Mouse (Mus musculus) left cerebral cortex, postnatal 10 days (tissue): ENCODE measurements around the gene Mettl2. TPM values are rescaled to one million over a fixed set of nuclear protein-coding genes. Genes with fewer than 3 reads are reported as not detected.

Experiments used
- DNase-seq, 2 experiments: peaks; one replicate each; pipeline ENCODE4 v3.0.0; 2021 to 2022; ENCODE audit warnings: low spot score in 2 of 2, mixed read lengths in 1 of 2; ENCODE audit errors: extremely low spot score in 1 of 2
- intact Hi-C: fragments of 180-260 bp; cut with DNase I; formaldehyde crosslinking; loops from one replicate; pipeline ENCODE4 v1.15.1; 2025
- total RNA-seq, 2 experiments: library from RNA; stranded (reverse); gene quantifications; 2 replicates each; pipeline ENCODE4 v1.2.3; 2021

Mettl2 gene
- total RNA-seq, 2 experiments from 2014 or later, result 19.7 to 21.6 TPM

DNA sequence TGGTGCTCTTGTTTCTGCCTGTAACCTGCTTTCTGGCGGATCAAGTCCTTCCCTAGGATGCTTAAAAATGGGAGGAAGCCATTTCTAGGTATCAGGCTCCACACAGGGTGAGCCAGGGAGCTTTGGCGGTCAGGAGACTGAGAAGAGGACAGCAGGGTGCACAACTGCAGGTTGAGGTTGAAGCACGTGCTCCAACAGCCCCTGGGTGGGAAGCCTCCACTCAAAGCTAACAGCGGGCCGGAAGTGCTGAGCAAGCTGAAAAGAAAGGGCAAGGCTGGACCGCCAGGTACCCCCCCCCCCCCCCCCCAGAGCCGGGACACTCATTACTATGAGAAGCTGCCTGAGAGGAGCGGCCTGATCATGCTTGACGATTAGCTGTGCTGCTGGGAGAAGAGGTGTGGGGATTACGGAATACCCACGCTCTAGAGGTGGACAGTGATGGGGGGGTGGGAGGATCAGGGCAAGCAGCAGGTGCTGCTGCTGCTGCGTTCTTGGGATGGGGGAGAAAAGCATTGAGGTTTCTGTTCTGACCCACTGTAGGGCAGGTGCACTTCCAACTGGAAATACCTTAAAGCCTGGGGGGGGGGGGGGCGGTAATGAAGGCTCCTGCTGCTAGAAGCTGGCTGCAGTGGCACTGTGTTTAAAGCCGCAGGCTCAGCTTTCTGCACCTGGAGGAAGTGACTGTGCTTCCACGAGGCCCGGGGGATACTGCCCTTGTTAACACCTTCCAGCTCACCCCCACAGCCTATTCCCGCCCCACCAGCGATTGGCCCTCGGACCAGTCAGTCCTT is 25.2 kb downstream of the Mettl2 start:
- peak in 1 of 2 experiments; percentile 25 for DNase-seq
- intact Hi-C loops, result no loop called here

DNA sequence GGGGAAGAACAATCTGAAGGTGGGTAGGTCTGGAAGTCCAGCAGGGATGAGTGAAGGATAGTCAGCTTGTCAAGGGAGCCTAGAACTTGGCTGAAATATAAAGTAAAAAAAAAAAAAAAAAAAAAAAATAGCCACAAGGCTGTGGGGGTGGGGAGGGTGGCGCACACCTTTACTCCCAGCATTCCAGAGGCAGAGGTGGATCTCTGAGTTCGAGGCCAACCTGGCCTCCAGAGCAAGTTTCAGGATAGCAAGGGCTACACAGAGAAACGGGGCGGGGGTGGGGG is 25.7 kb downstream of the Mettl2 start:
- intact Hi-C loops, result no loop called here
- DNase-seq, result no peak

DNA sequence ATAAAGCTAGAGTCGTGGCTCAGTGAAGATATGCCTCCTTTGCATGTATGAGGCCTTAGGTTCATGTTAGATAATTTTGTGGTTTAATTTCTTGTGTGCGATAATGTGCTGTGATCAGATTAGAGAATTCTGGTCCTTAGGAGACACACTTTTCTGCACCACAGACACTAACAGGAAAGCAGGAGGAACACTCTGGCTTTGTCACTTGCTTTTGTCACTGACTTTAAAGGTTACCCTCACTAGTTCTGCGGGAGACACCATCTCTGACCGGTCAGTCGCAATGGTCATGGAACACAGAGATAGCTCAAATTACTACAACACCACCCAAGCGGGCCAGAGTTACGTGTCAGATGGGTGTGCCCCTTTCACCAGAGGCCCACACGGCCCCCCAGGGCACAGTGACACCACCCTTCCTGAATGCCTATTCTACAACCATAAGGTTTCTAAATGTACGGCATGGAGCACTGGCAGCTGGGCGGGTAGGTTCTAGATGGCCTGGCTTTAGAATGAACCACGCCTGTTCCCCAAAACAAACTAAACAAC is 26.2 kb downstream of the Mettl2 start:
- intact Hi-C loops, result no loop called here
- no peak for DNase-seq

DNA sequence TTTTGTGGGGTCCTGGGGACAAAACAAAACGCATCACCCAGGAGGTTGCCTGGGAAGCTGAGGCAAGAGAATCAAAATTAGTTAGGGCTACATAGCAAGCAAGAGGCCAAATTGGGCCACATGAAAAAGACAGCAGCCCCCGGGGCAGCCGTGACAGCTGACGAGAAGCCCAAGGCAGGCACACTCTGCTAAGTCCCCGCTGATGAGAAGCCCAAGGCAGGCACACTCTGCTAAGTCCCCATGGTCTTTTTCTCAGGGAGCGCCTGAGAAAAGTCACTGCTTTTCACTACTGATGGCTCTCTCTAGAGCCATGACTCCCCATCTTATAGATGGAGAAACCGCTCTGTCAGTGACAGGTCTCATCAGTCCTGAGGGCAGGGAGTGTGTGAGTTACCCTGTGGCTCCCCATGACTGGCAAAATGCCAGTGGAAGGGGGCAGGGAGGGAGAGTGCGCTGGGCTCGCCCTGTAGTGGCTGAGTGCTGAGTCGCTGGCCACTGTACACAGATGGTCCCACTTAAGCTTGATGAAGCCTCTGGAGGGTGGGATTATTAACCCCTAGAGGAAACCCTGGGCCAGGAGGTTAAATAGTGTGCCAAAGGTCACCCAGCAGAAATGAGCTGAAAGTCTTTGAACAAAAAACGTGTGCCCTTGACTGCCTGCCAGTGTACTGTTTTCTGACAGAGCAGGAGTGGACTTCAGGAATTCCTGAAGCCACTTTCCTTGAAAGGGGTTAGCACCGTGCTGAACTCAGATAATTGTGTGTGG is 27.0 kb downstream of the Mettl2 start:
- intact Hi-C loops, result no loop called here
- DNase-seq, result peak in 1 of 2 experiments; percentile 54

DNA sequence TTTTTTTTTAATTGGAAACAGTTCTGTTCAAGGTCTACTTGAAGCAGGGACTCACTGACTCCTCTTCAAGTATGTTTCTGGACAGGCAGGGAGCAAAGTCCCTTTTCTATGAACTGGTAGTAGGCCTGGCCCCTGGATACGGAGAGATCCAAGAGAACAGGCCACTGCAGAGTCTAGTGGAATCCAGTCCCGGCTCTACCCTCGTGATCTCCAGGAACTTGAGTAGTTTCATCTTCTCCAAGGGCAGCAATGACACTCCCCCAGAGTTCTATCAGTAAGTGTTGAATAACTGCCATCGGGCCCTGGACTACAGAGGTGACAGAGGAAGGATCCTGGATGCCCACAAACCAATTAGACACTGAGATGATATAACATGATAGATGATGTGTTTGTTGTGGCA is 29.7 kb downstream of the Mettl2 start:
- DNase-seq, result no peak
- intact Hi-C loops, result no loop called here

DNA sequence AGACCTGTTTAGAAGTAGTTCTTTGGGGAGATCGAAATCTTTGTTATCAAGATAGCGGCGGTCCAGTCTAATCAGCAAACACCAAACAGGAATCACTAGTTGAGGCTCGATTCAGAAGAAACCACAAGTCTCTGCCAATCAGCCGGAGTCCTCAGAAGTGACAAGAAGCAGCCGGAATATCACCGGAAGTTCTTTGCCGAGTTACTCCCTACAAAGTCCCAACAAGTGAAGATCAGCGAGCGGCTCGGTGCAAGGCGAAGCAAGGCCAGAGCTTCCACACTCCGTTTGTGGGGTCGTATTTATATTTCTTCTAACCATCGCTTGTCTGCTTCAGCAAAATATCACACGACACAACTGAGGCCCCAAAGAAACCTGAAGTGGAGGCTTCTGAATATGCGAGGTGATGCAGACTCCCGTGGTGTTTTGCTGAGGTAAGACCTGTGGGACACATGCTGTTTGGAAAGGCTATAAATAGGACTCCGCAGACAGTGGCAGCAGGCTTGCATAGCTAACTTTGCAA is 30.6 kb downstream of the Mettl2 start:
- intact Hi-C loops, result no loop called here
- no peak for DNase-seq

DNA sequence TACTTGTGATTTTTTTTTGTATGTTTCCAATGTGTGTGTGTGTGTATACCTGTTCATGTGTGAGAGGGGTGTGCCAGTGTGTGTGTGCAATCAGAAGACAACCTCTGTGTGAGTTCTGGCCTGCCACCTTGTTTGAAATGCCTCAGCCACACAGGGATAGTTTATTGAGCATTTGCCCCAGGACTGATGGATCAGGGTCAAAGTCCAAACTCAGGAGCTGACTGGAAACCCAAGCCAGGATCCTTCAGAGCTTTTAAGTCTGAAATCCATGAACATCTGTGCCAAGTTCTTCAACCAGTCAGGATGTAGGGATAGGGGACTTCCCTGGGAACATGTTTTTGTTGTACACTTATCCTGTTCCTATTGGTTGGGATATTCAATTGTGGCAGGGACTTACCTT is 31.8 kb downstream of the Mettl2 start:
- DNase-seq, result no peak
- intact Hi-C loops, result no loop called here

DNA sequence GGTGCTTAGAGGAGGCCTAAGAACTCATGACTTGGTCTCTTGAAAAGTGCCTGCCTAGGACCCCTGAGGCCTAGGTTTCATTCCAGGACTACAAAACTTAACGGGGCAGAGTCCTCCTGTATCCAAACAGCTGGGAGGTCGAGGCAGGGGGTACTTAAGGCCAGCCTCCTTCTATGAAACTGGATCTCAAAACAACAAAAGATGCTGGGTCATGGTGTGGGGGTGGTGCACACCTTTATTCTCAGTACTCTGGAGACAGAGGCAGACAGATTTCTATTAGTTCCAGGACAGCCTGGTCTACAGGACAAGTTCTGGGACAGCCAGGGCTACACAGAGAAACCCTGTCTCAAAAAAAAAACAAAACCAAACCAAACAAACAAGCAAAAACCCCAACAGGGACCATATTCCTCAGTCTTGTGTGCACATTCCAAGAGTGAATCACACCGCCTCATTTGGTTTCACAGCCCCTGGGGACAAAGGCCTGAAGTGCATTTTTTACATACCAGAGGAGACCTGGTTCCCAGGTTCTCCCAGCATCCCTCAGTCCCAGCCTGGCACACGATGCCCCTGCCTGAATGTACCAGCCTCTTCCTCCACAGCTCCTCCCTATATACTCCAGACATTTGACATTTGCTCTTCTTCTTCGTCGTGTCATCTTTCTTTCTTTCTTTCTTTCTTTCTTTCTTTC is 33.6 kb downstream of the Mettl2 start:
- no peak for DNase-seq
- intact Hi-C loops, result no loop called here

DNA sequence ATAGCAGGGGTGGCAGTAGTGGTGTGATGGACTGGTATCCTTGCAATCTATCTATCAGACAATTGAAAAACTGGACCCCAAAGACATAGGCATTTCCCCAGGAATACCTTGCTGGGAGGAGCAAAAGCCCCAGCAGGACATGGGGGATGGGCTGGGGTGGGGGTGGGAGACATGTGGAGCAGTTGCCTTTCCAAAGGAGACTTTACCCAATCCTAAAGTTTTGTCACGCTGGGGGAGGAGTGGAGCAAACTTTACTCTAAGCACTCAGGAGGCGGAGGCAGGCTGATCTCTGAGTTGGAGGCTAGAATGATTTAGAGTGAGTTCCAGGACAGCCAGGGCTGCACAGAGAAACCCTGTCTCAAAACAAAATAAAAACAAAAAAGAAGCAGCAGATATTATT is 35.2 kb downstream of the Mettl2 start:
- DNase-seq, result no peak
- intact Hi-C loops, result no loop called here

DNA sequence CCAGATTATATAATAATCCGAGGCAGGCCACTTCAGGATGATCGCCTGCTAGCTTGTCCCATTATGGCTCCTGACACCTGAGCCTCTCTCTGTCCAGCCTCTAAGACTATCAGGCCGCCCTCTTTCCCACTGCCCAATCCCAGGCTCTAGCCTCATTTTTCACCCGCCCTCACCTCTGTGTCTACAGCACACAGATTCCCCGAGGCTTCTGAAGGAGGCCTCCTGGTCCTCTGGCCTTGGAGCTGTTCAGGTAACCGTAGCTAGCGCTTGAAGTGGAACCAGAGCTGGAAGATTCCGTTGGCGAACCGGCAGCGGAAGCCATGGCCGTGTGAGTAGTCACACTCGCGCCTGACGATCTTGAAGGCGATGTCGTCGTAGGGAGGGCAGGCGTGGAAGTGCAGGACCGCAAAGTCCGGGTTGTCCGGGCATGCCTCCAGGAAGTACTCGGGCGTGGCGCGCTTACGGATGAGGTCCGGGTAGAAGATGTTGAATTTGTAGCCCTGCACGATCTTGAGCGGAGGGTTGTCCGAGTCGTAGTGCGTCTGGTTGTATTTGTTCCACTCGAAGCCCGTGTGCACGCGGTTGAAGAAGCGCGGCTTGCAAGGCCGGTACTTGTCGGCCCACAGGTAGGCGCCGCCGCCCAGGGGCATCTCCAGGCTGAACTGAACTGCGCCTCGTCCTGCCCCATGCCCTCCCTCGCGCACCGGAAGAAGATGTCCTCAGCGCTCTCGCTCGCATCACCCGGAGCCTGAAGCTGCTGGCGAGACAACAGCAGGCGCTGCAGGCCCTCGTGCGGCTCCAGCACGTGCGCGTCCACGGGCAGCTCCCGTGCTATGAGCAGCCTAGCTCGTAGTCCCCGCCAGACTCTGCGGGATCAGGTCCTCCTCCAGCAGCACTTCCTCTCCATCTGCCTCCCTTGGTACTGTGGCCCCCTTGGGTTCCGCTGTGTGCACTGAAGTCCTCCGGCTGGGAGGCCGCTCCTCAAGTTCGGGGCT is 38.6 kb downstream of the Mettl2 start:
- intact Hi-C loops, result no loop called here
- DNase-seq, result no peak

DNA sequence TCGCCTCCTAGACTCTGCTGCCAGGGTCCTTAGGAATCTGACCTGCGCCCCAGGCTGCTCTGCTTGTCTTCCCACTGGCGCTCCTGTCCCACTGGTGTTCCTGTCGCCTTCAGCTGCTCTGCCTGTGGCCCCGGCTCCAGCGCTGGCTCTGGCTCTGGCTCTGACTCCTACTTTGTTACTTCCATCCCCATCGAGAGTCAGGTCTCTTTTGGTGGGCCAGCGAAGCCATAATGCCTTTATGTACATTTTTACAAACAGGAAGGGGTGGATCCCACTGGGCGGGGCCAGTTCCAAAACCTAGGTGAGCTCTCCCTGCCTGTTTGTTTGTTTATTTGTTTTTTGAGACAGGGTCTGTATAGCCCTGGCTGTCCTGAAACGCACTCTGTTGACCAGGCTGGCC is 40.6 kb downstream of the Mettl2 start:
- DNase-seq, result no peak
- intact Hi-C loops, result no loop called here

DNA sequence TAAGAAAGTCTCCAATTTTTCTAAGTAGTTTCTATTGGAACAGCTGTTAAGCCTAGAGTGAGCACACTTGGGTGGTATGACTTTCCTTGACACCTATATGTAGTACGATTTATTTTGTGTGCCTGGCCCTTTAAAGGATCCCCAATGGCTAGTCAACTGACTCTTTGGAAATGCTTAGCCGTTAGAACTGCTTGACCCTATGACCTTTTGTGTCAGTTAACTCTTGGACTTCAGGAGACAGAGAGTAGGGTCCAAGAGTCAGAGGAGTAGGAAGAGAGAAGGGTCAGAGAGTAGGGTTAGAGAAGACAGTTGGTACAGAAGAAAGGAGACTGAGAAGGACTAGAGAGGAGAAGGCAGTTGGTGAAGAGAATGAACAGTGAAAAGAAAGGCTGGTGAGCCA is 52.3 kb downstream of the Mettl2 start, which contains the start of gene Tlk2:
Gene Tlk2 (plus strand): TSS at position 292 of the 400 bp plus-strand sequence.
- no peak for DNase-seq
- intact Hi-C loops, result no loop called here

DNA sequence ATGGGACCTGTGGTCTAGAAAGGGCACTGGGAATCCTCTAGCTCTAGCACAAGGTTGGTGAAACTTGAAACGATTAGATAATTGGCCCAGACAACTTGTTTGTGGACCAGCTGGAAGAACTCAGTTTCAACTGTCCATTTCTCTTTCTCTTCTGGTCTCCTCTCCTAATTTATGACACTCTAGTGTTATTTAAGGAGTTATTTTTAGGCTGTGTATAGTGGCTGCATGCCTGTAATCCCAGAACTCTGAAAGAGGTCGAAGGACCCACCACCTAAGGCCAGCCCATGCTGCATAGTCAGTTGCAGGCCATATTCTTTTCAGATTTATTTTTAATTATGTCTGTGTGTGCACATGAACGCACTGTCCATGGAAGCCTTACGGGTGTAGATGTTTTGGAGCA is 53.3 kb downstream of the Mettl2 start:
- DNase-seq, result no peak
- intact Hi-C loops, result no loop called here

DNA sequence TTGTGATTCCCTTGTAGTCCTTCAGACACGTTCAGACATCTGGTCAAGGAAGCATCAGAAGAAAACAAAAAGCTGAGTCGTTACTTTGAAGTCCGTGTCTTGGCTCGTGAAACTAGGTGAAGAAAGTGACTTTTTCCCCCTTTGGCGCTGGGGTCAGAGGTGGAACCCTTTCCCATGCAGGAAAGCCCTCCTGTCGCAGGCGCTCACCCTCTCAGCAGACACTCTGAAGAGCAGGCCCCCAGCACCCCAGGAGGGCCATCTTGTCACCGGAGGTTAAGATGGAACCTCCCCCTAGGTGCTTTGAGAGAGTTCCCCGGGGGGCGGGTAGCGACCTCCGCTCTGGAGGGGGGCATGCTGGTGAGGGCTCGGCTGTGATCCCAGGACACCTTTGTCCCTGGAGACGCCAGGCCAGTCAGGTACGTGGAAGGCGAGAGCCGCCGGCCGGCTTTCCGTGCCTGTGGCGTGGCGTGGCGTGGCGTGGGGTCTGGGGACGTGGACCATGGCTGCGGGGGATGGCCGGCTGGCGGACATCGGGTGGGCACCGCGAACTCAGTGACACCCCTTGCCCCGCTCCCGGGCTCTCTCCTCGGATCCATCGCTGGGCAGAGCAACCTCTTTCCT is 54.4 kb downstream of the Mettl2 start:
- intact Hi-C loops, result no loop called here

DNA sequence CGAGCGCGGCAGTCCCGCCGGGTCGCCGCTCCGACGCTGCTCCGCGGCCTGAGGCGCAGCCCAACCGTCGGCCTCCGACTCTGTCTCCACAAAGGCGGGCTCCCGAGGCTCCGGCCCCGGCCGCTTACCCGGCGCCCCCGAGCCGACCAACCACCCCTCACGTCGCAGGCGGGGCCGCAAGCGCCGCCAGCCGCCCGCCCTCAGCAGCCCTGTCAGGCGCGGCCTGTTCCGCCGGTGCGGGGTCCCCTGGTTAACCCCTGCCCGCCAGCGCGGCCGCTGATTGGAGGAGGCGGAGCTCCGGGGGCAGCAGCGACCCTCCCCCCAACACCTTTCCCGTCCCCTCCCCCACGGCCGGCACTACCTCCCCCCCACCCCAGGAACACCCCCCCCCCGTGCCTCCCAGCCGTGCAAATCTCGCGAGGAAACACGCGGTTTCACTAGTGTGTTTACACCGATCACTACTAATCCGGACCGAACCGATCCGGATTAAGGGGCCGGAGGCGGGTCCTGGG is 55.0 kb downstream of the Mettl2 start:
- DNase-seq, result peak; percentile 84 to 97
- intact Hi-C loops, result no loop called here

More for the DNA sequence above, 54.4 kb downstream of the Mettl2 start:
- peak in 1 of 2 experiments; percentile 66 for DNase-seq

DNA sequence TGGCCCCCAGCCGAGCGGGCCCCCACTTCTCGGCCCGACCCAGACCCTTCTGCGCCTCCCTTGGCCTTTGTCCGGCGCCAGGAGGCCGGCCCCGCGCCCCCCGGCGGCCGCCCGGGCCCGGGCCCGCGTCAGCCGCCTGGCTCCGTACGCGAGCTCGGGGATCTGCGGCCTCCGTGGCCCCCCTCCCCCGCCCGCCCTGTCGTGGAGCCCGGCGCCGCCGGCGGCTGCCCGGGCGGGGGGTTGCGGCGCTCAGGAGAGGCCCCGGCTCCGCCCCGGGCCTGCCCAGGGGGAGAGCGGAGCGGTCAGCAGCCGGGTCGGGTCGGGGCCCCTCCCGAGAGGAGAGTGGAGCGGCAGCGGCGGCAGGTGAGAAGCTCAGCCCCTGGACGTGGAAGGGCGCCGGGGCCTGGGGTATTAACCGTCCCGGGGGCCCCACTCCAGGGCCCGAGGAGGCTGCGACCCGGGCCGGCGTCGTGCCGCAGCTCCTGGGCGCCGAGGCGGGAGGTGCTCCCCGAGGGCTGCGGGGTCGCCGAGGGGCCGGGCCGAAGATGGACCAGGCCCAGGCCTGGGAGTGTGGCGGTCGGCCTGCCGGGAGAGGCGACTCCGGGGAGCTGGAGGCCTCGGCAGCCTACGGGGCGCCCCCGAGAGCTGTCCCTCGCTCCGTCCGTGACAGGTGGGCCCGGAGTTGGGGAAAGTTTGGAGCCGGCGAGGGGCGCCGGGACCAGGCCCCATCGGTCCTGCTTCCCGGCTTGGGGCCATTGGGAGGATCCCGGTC is 55.6 kb downstream of the Mettl2 start:
- intact Hi-C loops, result no loop called here
- DNase-seq, result peak in 1 of 2 experiments; percentile 72

DNA sequence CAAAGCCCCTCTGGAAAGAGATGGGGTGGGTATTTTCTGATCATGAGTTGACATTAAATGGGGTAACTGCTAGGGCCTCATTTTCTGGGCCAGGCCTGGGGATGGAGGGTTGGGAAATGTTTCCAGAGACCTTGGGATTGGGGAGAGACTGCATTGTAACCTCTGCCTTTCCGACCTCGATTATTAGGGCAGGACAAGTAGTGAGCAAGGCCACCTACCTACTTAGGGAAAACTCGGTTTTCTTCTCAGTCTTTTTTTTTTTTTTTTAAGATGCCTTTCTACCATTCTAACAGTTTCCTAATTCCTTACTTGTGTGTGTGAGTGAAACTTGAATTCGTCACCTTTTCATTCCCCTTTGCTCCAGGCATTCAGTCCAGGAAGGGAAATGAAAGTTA is 56.2 kb downstream of the Mettl2 start:
- no peak for DNase-seq
- intact Hi-C loops, result no loop called here
